Mouse (Mus musculus): ENCODE data around the gene Zfp39. TPM values are rescaled to one million over a fixed set of nuclear protein-coding genes. Genes with fewer than 3 reads are reported as not detected.

The Zfp39 gene
- polyA plus RNA-seq (2014; fragmentation: Nextera tagmentation; extraction: Ambion mirVana) = 5.2 and 6.5 TPM in 2 replicates

DNA sequence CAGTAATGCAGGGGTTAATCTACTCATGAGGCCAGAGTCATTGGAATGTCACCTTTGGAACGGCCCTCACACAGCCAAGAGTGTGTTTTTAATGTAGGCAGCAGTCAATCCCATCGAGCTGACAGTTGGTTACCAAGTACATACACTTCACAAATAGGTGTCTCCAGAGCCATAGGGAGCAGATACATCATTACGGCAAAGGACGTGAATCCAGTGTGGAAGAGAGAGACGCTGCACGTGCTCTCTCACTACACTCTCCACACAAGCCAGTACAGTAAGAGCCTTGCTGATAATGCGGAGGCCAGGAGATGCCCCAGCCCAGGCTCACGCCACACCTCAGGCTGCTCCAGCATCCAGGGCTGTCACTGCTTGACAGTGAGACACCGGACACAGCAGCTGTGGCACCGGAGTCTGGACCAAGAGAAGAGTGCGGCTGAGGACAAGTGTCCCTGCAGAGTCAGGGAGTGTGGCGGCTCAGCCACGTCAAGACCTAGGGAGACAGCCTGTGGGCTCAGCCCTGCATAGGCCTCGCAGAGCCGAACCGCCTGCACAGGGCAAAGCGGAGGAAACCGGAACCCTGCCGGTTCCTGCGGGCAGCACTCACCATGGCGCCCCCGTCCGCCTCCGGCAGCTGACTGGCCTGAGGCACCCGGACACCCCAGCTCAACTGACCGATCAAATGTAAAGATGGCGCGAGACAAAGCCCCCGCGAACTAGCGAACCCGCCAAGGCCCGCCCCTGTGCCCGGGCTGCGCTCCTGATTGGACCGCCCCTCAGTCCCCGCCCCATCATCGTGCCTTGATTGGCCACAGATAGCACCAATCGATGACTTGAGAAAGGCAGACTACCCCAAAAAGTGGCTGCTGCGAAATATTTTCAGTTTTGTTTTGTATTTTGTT lies at the start of gene Zfp39:
Gene Zfp39, minus strand, starts transcription at position 715 of the 899 bp plus-strand sequence.
- H3K4me1 ChIP-seq (ENCODE audit: control insufficient read depth, insufficient read depth, low read length) = peaks cover 7% of the 10 kb centered on the region; the same call in 1 of the 2 replicates
- H3K4me3 ChIP-seq (ENCODE audit: low read depth, low read length) = peak within 1 kb of the TSS; percentile 81
- peak within 1 kb of the TSS; percentile 87 for H3K9ac ChIP-seq (ENCODE audit: low read depth, low read length)
- H3K36me3 ChIP-seq (ENCODE audit: control insufficient read depth, insufficient read depth, low read length) = peaks cover 35% of the 10 kb centered on the region
- H3K9me3 ChIP-seq (ENCODE audit: control insufficient read depth, low read length) = no peaks in the 10 kb centered on the region
- H3K27me3 ChIP-seq (replicated peaks; ENCODE audit: control insufficient read depth, insufficient read depth, low read length) = no peaks in the 10 kb centered on the region
- H3K27ac ChIP-seq (replicated peaks; ENCODE audit: low read depth, low read length) = peak within 1 kb of the TSS; percentile 81
- peak within 1 kb of the TSS; percentile 75 for H3K4me2 ChIP-seq (ENCODE audit: low read depth, low read length)
- ATAC-seq (ENCODE audit: low read depth) (peak; percentile 99), DNase-seq (ENCODE audit: low spot score) (peak; percentile 96)
- under 1% methylated on average over 39 of the region's 40 CpGs for WGBS

DNA sequence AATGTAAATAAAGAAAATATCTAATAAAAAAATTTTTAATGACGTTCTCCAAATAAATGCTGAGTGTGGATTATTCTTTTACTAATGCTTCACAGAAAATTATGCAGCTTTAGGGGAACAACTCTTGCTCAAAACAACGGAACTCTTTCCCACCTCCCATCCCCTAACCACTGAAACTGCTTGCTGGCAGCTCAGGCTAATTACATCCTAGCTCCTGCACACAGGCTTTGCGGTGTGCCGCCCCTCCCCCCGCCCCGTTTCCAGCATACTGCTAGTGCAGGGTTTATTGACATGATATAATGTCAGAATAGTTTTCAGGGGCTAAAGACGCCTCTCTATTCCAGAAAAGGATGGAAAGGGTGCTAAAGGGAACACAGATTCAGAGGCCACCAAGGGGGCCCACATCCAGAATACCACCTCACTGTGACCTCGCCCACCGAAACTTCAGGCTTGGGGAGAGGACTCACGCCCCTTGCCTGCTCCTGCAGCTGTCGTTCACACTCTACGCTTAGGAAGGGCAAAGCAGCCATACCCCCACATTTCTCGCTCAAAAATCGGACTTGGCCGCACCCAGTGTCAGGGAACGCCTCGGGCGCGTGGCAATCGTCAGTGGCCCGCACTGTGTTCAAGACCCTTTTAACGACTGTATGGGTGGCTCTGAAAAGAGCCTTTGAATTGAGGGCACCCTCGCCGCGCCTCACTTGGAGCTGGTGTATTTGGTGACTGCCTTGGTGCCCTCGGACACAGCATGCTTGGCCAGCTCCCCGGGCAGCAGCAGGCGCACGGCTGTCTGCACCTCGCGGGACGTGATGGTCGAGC lies 49.5 kb upstream of the Zfp39 start:
- H3K9me3 ChIP-seq (ENCODE audit: control insufficient read depth, low read length) = no peaks in the 10 kb centered on the region
- 0 out of 2 replicates have a peak, but pooled peaks cover 11% of the 10 kb centered on the region for H3K36me3 ChIP-seq (ENCODE audit: control insufficient read depth, insufficient read depth, low read length)
- H3K9ac ChIP-seq (ENCODE audit: low read depth, low read length) = peak overlapping the region; percentile 80
- ATAC-seq (ENCODE audit: low read depth) (peak; percentile 3; the same call in 1 of the 2 replicates), DNase-seq (ENCODE audit: low spot score) (peak; percentile 78)
- 1% methylated on average over 32 of the region's 33 CpGs for WGBS
- peak overlapping the region; percentile 94 for H3K27ac ChIP-seq (replicated peaks; ENCODE audit: low read depth, low read length)
- H3K4me3 ChIP-seq (ENCODE audit: low read depth, low read length) = peak overlapping the region; percentile 79
- peak overlapping the region; percentile 96 for H3K4me2 ChIP-seq (ENCODE audit: low read depth, low read length)
- peaks cover 22% of the 10 kb centered on the region for H3K4me1 ChIP-seq (ENCODE audit: control insufficient read depth, insufficient read depth, low read length)
- peaks cover 12% of the 10 kb centered on the region for H3K27me3 ChIP-seq (replicated peaks; ENCODE audit: control insufficient read depth, insufficient read depth, low read length)

DNA sequence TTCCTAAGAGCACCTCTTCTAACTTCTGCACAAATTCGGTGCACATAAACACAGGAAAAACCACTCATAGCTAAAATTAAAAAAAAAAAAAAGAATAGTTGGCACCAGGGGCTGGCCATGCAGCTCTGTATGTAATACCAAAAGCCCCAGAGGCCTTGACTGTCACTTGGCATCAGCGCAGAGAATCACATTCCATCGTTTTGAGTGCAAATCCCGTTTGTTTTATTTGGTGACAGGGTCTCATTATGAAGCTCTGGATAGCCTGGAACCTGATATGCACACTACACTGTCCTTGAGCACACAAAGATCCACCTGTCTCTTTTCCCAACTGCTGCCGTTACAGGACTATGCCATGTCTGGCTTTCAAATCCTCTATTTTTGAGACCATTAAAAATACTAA lies 47.2 kb upstream of the Zfp39 start:
- DNase-seq (ENCODE audit: low spot score) = peak; percentile 38
- H3K4me2 ChIP-seq (ENCODE audit: low read depth, low read length) = no peak overlapping the region; the same call in 1 of the 2 replicates
- H3K9me3 ChIP-seq (ENCODE audit: control insufficient read depth, low read length) = no peaks in the 10 kb centered on the region
- 66% methylated on average over 5 of the region's 5 CpGs for WGBS
- peaks cover 9% of the 10 kb centered on the region for H3K4me1 ChIP-seq (ENCODE audit: control insufficient read depth, insufficient read depth, low read length)
- no peak for ATAC-seq (ENCODE audit: low read depth)
- H3K36me3 ChIP-seq (ENCODE audit: control insufficient read depth, insufficient read depth, low read length) = no peaks in the 10 kb centered on the region
- no peak overlapping the region for H3K9ac ChIP-seq (ENCODE audit: low read depth, low read length)
- H3K27me3 ChIP-seq (replicated peaks; ENCODE audit: control insufficient read depth, insufficient read depth, low read length) = peaks cover 12% of the 10 kb centered on the region
- H3K4me3 ChIP-seq (ENCODE audit: low read depth, low read length) = no peak overlapping the region
- H3K27ac ChIP-seq (replicated peaks; ENCODE audit: low read depth, low read length) = no peak overlapping the region; the same call in 1 of the 2 replicates

DNA sequence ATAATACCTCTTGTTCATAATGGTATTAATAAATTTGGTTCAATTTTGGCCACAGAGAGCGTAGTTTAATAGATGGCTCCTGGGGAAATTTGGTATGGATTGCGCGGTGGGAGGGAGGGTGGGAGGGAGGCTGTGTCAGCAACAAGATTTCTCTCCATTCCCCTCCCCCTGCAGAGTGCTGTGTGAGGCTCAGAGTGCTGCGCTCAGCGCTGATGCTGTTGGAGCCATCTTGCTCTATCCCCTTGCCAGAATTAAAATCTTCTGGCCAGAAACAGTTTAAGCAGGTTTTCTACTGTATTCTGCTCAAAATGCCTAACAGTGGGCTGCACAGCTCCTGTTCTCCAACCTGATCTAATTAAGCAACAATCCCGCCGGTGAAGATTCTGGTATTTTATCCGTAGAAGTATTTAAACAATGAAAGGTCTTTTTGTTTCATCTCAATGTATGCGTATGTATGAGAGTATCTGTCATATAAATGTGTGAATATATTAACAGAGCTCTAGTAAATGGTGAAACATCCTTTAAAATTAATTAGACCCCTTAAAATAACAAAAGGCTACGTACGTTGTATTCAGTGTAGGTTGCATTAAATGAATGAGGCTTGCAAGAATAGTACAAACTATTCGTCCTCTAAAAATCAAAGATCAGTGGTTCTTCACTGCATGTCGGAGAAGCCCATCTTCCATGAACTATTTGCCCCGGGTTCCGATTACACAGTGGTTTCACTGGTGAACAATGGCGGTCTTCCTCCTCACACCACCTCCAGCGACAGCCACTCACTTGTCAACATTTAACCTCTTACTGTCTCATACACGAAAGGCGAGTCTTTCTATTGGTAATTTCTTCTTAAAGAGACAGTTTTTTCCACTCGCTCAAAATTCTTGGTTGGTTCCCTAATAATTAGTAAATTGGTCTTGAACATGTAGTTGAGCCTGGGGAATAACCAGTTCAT lies 45.7 kb upstream of the Zfp39 start:
- H3K9ac ChIP-seq (ENCODE audit: low read depth, low read length) = peak overlapping the region; percentile 70
- peak overlapping the region; percentile 87 for H3K27ac ChIP-seq (replicated peaks; ENCODE audit: low read depth, low read length)
- peak; percentile 45; the same call in 1 of the 2 replicates for ATAC-seq (ENCODE audit: low read depth)
- H3K36me3 ChIP-seq (ENCODE audit: control insufficient read depth, insufficient read depth, low read length) = no peaks in the 10 kb centered on the region
- WGBS = 5% methylated on average over 20 of the region's 20 CpGs
- peak overlapping the region; percentile 73 for H3K4me2 ChIP-seq (ENCODE audit: low read depth, low read length)
- peak; percentile 89 for DNase-seq (ENCODE audit: low spot score)
- H3K4me3 ChIP-seq (ENCODE audit: low read depth, low read length) = peak overlapping the region; percentile 47
- H3K9me3 ChIP-seq (ENCODE audit: control insufficient read depth, low read length) = no peaks in the 10 kb centered on the region
- peaks cover 8% of the 10 kb centered on the region for H3K4me1 ChIP-seq (ENCODE audit: control insufficient read depth, insufficient read depth, low read length)
- H3K27me3 ChIP-seq (replicated peaks; ENCODE audit: control insufficient read depth, insufficient read depth, low read length) = peaks cover 12% of the 10 kb centered on the region

DNA sequence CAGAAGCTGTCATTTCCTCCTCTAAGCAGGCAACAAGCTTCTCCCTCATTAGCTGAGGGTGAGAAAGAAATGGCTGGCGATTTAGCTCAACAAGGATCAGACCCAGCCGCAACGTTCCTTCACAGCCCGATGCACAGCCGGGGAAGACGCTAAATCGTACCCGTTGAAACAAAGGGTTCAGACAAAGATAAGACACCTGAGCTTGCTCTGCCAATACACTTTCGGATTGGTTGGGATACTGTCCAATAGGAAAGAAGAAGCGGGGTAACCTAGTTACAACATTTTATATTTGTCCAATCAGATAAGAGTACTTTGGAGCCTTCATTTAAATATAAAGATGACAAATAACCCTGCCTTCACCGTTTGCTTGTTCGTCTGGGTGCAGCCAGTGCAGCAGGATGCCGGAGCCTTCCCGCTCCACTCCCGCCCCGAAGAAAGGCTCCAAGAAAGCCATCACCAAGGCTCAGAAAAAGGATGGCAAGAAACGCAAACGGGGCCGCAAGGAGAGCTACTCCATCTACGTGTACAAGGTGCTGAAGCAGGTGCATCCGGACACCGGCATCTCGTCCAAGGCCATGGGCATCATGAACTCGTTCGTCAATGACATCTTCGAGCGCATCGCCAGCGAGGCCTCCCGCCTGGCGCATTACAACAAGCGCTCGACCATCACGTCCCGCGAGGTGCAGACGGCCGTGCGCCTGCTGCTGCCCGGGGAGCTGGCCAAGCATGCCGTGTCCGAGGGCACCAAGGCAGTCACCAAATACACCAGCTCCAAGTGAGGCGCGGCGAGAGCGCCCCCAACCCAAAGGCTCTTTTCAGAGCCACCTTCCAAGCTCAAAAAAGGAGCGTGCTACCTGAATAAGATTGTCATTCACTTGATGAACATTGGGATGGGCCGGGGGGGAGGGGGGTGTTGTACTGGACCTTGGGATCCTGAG lies 44.8 kb upstream of the Zfp39 start, which contains the start of gene Hist3h2ba:
Gene Hist3h2ba, plus strand, starts transcription at position 379 of the 938 bp plus-strand sequence.
- 1% methylated on average over 37 of the region's 48 CpGs for WGBS
- H3K4me3 ChIP-seq (ENCODE audit: low read depth, low read length) = peak within 1 kb of the TSS; percentile 47
- H3K4me1 ChIP-seq (ENCODE audit: control insufficient read depth, insufficient read depth, low read length) = peaks cover 8% of the 10 kb centered on the region
- H3K36me3 ChIP-seq (ENCODE audit: control insufficient read depth, insufficient read depth, low read length) = no peaks in the 10 kb centered on the region
- DNase-seq (ENCODE audit: low spot score) = peak; percentile 97
- peak within 1 kb of the TSS; percentile 70 for H3K9ac ChIP-seq (ENCODE audit: low read depth, low read length)
- H3K27me3 ChIP-seq (replicated peaks; ENCODE audit: control insufficient read depth, insufficient read depth, low read length) = peaks cover 12% of the 10 kb centered on the region
- no peaks in the 10 kb centered on the region for H3K9me3 ChIP-seq (ENCODE audit: control insufficient read depth, low read length)
- peak; percentile 92 for ATAC-seq (ENCODE audit: low read depth)
- peak within 1 kb of the TSS; percentile 73 for H3K4me2 ChIP-seq (ENCODE audit: low read depth, low read length)
- H3K27ac ChIP-seq (replicated peaks; ENCODE audit: low read depth, low read length) = peak within 1 kb of the TSS; percentile 87

DNA sequence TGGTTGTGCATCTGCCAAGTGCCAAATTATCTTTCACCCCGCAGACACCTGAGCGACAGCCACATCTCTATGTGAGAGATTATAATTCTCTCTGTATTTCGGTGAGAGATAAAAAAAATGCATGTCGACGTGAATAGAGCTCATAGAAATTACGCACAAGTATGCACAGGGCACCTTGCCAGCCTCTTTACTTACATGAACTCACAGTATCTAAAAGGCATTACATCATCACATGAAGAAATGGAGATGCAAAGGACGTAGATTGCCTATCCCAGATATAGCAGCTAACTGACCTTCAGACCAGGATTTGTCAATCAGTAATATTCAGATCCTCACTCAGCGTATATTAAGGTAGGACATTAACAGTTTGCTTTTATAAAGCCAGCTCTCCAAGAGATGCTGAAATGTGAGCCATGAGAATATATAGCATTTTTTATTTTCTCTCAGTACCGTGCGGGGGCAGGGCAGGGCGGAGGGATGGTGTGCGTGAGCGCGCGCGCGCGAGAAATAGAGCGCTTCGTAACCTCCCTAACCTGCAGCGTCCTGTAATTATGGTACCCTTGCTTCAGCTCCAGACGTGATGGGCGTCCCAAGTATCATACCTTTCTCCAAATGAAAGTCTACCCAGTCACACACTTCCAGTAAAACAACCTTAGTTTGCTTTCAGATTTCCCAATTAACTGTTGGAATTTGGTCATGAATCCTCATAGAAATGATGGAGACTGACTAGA lies 43.9 kb upstream of the Zfp39 start:
- Histone ChIP-seq H3K4me3 (ENCODE audit: low read depth, low read length) (peak overlapping the region; percentile 47), H3K4me1 (ENCODE audit: control insufficient read depth, insufficient read depth, low read length) (peaks cover 5% of the 10 kb centered on the region), H3K4me2 (ENCODE audit: low read depth, low read length) (peak overlapping the region; percentile 73), H3K27me3 (replicated peaks; ENCODE audit: control insufficient read depth, insufficient read depth, low read length) (peaks cover 12% of the 10 kb centered on the region), H3K9me3 (ENCODE audit: control insufficient read depth, low read length) (no peaks in the 10 kb centered on the region), H3K36me3 (ENCODE audit: control insufficient read depth, insufficient read depth, low read length) (no peaks in the 10 kb centered on the region), H3K27ac (replicated peaks; ENCODE audit: low read depth, low read length) (peak overlapping the region; percentile 87), H3K9ac (ENCODE audit: low read depth, low read length) (peak overlapping the region; percentile 65)
- DNase-seq (ENCODE audit: low spot score) (peak; percentile 71), ATAC-seq (ENCODE audit: low read depth) (peak; percentile 44)
- 13% methylated on average over 23 of the region's 23 CpGs for WGBS

DNA sequence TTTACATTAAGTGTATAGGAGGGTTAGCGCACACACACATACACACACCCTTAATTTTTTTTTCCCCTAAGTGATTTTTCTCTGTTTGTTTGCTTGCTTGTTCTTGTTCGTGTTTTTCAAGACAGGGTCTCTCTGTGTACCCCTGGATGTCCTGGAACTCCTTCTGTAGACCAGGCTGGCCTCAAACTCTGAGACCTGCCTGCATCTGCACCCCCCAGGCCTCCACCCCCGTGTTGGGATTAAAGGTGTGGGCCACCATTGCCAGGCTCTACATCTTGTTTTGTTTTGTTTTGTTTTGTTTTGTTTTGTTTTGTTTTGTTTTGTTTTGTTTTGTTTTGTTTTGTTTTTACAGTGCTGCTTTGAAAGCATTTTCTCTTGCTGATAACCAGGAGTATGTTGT lies 43.3 kb upstream of the Zfp39 start:
- H3K4me2 ChIP-seq (ENCODE audit: low read depth, low read length) = 0 out of 2 replicates have a peak overlapping the region, but pooled peaks have one; percentile 73
- H3K27ac ChIP-seq (replicated peaks; ENCODE audit: low read depth, low read length) = no peak overlapping the region
- H3K9me3 ChIP-seq (ENCODE audit: control insufficient read depth, low read length) = no peaks in the 10 kb centered on the region
- no peak for ATAC-seq (ENCODE audit: low read depth)
- DNase-seq (ENCODE audit: low spot score) = no peak
- 78% methylated on average over 3 of the region's 3 CpGs for WGBS
- H3K9ac ChIP-seq (ENCODE audit: low read depth, low read length) = no peak overlapping the region; the same call in 1 of the 2 replicates
- H3K27me3 ChIP-seq (replicated peaks; ENCODE audit: control insufficient read depth, insufficient read depth, low read length) = peaks cover 12% of the 10 kb centered on the region
- H3K36me3 ChIP-seq (ENCODE audit: control insufficient read depth, insufficient read depth, low read length) = no peaks in the 10 kb centered on the region
- H3K4me3 ChIP-seq (ENCODE audit: low read depth, low read length) = no peak overlapping the region
- H3K4me1 ChIP-seq (ENCODE audit: control insufficient read depth, insufficient read depth, low read length) = peaks cover 5% of the 10 kb centered on the region

Measured in embryonic facial prominence, embryonic 14.5 days (tissue).